Mouse (Mus musculus) kidney, adult 8-10 months (tissue): ENCODE data around the gene Car7.
A peak's percentile ranks its signal among the peaks of the same experiment; 100 is the strongest.

ENCODE experiments used
- DNase-seq, 2 experiments: peaks; one replicate each; pipeline ENCODE4 v3.0.0; 2022

The Car7 gene

DNA sequence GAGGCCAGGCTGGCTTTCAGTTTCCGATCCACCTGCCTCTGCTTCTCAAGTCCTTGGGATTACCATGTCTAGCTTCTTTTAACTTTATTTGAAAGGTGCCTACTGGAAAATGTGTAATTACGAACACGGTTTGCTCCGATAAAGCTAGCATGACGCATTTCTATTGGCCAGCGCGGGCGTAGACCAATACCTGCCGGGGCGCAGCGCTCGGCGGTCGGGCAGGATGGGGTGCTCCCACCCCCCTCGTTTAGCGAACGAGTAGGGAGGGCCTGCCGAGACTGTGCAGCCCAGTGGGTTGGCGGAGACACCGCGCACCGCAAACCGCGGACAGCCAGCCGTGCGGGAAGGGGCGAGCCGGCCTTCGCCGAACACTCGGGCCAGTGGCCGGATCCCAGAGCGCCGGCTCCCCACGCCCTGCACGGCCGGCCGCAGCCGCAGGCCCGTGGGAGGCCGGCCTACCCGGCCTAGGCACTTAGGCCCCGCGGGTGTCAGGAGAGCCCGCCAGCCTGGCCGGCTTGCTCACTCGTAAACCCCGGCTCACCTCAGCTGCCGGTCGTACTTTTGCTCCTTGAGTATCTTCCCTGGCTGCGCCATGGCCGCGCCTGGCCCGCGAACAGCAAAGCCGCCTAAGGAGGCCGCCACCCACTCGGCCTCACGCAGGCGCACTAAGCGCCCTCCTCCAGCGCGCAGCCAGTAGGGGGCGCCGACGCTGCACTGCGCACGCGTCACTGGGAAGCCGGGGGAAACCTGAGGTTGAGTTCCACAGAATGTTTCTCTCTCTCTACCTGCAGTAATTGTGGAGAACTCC, at the start of gene Car7, which contains the start of gene Nae1:
Gene Car7, plus strand, starts transcription at position 719 of the 808 bp plus-strand sequence.
Gene Nae1, minus strand, starts transcription at position 667 of the 808 bp plus-strand sequence.
- DNase-seq, result peak; percentile 91 to 95

DNA sequence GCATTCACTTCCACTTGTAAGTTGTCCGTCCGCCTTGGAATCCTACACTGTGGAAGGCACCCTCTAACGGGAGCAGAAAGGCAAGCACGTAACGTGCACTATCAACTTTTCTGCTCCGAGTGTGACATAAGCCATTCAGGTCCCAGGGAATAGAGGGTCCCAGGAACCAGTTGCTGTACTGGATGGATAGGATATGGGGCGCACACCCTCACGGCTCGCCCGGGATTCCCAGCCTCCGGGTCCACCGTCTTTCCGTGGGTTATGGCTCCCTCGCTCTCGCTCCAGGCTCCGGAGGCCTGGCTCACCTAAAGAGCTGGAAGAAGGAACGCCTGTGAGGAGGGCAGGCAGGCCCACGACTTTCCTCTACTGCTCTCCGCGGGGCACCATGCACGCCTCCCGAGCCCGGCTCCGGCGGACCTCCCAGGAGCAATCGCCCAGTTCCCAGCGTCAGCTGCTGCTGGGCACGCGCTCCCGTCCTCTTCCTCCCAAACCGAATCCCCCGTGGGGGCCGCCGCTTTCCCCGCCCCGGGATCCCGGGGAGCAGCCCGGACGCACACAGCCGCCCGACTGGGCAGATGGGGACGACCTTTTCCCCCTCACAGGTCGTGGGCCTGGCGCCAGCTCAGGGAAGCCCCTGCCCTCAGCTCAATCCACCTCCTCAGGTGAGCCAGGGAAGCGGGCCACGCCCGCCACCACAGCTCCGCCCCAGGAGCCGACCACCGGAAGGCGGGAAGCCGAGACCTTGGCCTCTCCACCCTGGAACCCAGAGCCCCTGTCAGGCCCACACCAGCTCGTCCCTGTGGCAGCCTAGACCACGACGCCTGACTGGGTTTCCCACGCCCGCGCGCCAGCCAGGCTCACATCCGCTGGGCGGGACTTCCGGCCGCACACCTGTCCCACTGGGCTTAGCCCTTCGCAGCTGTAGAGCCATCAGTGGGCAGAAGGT, 25.2 kb upstream of the Car7 start, which contains the start of gene Terb1:
Gene Terb1, minus strand, starts transcription at position 850 of the 946 bp plus-strand sequence.
- DNase-seq, result peak; percentile 33 to 37

DNA sequence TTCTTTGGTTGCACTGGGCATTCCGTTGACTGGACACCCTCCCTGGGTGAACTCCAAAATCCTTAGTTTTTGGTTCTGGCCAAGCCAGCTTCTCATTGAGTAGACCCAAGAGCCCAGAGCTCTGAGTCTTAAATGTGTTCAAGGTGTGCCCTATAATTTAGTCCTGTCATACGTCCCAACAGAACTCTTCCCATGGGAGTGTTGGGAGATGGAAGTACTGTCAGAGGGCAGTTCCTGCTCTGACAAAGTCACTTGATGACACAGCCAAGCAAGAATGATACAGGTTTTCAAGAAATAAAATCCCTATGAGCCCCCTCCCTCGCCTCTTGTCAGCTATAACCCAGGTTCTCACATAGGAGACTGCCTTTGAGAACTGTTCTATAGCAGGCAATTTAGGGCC, 24.4 kb upstream of the Car7 start:
- DNase-seq, result no peak

DNA sequence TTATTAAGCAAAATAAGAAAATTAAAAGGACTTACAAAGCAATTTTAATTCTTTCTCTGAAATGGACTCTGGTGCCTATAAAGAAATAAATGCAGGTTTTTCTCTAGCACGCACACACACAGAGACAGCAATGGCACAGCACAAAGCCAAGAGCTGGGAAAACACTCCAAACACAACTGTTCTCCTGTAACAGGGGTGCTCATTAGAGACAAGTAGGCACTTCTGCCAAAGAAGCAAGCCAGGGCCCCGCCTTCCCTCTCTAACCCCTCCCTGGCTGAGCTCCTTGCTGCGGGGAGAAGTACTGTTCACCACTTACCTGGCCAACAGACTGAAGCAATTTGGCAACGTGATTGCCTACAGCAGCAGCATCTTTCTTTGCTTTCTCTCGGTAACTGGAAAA, 16.6 kb upstream of the Car7 start:
- no peak for DNase-seq

DNA sequence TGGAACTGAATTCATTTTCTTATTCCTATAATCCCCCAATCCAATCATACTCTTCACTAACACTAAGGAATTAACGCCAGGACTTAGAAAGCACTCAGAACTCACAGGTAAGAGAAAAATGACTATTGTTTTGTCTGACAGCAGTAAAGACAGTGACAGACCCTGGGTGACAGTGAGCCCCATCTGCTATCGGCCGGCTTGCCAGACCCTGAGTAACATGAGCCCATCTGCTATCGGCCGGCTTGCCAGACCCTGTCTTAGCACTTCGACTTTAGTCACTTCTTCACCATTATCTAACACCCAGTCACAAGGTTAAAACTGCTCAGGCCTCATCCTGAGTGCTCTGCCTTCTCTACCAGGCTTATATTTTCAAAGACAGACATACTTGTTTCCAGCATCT, 4.8 kb upstream of the Car7 start:
- DNase-seq, result no peak

DNA sequence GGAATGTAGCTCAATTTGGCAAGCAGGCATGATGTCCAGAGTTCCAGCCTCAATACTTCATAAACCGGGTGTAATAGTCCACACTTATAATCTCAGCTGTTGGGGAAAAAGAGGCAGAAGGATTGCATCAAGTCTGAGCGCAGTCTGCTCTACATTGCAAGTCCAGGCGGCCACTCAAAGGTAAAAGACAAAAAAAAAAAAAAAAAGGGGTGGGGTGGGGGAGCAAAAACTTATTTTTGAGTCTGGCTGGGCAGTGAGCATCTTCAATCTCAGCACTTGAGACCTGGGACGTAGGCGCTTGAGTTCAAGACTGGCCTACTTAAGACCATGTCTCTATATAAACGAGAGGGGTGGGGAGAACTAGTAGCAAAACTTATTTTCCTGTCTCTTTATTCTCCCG, 938 bp upstream of the Car7 start:
- DNase-seq, result no peak

DNA sequence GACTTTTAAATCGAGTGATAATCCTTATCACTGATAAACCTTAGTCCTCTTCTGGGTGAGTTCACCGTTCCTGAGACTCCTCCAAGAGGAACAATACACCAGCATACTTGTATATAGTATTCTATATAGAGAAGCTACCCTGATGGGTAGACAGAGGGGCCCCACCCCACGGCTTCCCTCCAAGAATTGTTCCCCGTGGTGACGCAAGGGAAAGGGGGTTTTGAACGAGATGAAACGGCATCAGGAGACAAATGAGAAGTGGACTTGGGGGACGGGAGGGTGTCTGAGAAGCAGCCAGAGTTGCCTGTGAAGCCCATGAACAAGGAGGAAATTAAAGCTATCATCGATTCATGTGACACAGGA, 271 bp downstream of the Car7 start:
- no peak for DNase-seq

DNA sequence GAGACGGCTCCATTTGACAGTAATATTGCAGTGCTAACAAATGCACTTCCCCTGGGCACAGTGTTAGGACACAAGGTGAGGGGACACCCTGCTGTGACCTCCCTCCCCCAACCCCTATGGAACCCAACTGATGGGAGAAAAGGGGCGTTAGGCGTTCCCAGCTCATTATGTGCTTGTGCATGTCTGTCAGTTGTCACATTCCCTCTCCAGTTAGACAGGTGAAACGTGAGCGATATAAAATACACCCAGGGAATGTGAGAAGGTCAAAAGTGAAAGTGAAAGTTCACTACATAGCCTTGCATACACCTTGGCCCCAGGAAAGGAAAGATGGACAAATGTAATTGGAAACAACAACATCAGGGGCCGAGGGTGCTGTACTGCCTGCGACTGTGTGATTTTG, 889 bp downstream of the Car7 start:
- no peak for DNase-seq

DNA sequence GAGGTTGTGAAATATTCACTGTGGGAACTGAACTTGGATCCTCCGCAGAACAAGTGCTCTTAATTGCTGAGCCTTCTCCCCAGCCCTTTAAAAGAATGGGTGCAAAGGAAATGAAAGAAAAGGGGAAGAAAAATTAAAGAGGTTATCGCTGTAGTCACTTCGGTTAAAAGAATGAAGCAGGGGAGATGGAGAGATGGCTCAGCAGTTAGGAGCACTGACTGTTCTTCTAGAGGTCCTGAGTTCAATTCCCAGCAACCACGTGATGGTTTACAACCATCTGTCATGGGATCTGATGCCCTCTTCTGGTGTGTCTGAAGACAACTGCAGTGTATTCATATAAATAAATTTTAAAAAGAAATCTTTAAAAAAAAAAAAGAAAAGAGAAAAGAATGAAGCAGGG, 1.5 kb downstream of the Car7 start:
- no peak for DNase-seq

DNA sequence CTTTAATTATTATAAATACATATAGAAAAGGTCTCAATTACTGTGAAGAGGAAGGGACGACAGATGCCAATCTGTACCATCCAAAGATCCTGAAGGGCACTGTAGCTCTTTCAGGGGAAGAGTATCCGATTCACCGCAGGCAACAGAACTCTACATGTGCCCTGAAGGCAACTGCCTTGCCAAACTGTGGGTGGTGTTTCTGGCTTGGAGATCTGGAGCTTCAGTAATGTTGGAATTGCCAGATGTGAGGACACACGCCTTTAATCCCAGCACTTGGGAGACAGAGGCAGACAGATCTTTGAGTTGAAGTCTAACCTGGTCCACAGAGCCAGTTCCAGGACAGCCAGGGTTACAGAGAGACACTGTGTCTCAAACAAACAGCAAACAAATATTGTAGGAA, 4.4 kb downstream of the Car7 start:
- no peak for DNase-seq

DNA sequence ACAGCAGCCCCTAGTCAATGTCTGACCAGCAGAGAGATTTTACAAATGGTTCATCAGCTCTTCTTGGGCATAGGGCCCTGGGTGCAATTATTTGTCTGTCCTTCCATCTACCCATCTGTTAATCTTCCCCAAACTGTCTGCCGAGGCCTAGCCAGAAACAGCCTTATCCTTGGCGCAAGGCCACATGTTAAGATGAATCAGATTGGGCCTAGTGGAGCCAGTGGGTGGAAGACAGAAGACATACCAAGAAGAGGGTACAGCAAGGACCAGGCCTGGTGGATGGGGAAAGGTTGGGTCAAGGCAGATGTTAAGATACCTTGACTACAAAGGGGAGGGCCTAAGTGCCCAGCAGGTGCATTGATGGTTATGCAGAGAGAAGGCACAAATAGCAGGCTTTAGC, 5.1 kb downstream of the Car7 start:
- DNase-seq, result no peak

DNA sequence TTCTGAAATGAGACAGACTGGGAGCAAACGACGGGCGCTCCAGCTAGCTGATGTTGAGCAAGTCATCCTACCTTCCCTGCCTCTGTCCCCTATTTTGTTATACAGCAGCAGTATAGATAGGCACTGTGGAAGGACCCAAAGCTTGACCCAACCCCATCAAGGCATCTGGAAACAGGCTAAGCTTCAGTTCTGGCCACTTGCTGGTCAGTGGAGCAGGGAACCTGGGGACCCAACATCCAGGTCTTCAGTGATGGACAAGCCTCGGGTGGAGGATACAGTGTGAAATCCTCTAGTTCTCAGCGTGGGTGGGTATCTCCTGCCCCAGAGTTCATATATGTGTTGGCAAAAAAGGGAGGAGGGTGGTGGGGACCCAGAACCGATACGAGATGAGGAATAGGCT, 5.7 kb downstream of the Car7 start:
- DNase-seq, result no peak

DNA sequence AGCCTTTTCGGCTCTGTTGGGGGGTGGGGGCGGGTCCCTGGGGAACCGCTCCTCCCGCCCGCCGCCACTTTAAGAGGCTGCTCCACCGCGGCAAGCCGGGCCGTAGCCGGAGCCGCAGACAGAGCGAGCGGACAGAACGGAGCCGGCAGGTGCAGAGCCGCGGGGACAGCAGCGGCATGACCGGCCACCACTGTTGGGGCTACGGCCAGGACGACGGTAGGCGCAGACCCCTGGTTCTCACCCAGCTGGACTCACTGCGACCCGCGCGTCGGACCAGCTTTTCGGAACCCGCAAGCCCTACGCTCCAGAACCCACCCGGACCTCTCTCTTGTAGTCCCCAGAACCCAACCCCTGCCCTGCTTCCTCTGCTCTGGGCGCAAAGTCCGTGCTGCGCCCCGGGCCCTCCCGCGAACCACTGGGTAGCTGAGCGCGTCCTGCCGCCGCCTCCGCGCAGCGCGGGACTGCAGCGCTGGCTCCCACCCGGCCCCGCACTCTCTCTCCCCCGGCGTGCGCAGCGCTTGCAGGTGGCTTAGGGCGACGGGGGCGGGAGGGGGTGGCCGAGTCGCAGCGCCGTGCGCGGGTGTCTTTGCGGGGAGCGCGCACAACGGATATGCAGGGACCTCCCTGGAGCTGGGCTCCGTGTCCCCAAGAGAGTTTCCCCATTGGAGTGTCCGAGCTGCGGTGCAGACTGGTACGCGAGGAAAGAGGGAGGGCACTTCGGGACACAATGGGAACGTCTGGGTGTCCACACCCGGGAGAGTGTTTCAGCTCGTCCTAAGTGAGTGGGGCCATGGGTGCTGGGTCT, 6.4 kb downstream of the Car7 start:
- no peak for DNase-seq

DNA sequence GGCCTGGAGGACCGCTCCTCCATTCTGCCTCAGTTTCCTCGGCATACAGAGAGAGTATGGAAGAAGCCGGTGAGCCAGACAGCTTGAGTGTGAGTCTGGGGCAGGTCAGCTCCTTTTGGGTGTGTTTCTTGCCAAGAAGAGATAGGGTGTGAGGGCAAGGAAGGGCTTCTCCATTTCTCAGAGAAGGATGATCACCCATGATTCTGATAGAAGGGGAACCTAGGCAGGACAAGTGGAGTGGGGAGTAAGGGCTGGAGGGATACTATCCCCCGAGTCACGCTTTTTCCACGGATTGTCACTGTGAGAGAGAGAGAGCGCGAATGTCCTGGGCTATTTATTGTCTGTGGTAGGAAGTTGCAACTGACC, 7.0 kb downstream of the Car7 start:
- DNase-seq, result no peak

DNA sequence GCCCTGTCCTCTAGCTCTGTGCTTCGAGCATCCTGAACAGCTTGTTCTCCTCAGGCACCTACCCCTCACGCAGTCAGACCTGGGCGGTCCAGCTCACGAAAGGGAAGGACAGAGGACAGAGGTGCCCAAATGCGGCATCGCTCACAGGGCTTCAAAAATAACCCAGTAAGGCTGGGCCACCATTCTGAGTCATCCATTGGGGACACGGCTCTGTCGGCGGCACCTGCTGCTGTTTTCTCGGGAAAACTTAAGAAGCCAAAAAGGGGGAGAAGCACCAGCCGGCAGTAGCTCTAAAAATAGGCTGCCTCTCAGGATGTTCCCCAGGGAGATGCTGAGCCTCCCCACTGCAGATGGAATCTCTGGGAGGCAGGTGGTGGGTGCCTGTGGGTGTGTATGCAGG, 7.7 kb downstream of the Car7 start:
- no peak for DNase-seq

DNA sequence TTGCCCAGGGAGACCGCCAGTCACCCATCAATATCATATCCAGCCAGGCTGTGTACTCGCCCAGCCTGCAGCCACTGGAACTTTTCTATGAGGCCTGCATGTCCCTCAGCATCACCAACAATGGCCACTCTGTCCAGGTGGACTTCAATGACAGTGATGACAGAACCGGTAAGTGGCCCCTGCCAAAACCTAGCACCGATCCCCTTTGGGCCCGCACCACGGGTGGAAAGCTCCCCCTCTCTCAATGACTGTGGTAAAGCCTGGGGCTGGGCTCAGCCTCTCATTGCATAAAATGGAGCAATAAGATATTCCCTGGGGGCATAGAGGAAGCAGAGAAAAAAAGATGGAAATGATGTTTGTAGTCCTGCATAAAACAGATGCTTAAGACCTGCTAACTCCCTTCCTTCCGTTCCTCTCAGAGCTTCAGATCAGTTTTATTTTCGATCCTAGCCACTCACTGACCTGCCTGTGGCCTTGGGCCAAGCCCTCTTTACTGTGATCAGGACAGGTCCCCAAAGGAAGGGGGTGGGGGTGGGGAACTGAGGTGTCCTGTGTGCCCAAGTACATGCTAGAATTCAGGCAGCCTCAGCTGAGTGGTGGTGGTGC, 9.1 kb downstream of the Car7 start:
- DNase-seq, result no peak

DNA sequence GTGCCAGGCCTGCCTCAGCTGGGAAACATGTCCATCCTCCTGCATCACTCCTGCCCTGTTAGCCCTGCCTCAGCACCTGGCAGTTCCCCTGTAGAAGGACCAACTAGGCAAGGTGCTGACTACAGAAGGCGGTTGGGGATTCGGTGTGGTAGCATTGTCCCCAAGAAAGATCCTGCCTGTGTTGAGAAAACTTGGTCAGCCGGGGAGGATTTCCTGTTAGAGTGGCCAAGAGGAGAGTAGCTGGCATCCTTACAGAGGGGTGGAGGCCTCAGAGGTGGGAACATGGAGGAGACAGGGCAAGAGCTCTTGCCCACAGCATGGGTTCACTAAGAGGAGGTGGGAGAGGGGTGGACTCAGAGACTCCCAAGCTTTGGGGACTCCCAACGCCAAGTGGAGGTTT, 20.7 kb downstream of the Car7 start:
- DNase-seq, result no peak

DNA sequence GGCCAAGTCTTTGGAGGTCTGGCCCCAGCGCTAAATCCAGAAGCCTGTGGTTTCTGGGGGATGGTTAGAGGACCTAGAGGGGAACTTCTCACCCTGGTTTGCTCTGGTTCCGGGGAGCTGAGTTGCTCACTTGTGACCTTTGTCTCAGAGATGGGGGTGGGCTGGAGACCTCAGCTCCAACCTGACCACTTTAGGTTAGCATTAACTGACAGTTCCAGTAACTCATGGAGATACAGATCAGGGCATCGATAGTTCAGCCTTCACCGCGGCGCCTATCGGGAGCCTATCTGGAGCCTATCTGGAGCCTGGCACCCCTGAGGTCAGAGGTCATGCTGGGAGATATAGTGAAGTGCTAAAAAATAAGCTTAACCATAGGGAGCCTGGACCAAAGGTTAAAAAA, 22.7 kb downstream of the Car7 start:
- no peak for DNase-seq

DNA sequence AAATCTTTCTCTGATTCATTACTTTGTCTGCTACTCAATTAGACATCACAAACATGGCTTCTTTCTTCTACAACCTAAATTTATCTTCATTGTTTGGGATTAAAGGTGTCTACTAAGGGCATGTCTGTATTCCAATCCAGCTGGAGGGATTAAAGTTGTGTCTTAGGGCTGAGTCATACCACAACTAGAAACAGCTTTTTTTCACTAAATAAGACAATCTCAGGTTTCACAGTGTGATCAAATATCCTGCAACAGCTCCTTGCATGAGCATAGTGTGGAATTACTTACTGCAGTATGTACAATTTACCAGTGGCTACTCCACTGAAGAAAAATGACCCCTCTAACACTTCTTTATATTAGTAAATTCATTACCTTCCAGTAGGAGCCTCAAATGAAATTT, 26.2 kb downstream of the Car7 start:
- DNase-seq, result no peak

DNA sequence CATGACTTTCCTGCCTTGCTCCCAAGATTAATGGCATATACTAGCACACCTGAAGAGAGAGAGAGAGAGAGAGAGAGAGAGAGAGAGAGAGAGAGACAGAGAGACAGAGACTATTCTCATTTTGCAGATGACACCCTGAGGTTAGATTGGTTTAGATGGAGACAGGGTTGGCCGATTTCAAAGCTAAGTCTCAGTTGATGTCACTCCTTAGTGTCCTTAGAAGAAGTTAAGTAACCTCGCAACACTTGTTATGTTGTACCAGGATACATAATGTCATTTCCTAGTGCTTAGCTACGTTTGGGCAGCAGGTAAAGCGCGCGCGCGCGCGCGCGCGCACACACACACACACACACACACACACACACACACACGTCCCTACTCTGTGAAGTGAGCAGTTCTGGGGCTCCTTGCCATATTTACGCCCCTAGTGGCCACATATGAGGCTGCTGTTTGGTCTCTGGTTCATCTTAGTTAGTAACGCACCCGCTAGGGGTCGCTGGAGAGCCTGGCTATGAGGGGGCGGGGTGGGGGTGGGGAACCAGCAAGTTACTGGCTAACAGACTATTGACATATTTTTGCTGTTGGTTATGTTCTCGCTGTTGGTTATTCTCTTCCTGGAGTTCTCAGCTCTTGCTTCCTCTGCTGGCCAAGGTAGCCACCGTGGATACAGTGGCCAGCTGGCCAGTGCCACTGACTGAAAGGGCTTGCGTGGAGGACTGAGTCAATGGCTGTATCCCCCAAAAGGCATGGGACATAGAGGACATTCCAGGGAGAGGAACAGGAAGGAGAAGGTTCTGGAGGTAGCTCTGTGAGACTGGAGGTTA, 30.4 kb downstream of the Car7 start:
- peak; percentile 84 to 92 for DNase-seq

DNA sequence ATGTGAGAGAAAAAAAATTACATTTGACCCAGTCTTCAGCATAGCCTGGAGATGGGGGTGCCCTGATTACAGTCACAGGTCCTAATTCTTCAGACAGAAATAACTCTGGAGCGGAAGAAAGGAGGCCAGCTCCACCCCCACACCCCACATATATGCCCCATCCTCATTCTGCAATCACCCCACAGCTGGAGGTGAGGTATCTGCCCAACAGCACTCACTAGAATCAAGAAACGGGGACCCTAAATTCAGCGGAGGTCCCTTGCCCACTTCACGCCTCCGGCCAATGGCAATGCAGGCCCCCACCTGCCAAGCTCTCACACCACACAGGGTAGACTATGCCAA, 30.9 kb downstream of the Car7 start:
- no peak for DNase-seq

DNA sequence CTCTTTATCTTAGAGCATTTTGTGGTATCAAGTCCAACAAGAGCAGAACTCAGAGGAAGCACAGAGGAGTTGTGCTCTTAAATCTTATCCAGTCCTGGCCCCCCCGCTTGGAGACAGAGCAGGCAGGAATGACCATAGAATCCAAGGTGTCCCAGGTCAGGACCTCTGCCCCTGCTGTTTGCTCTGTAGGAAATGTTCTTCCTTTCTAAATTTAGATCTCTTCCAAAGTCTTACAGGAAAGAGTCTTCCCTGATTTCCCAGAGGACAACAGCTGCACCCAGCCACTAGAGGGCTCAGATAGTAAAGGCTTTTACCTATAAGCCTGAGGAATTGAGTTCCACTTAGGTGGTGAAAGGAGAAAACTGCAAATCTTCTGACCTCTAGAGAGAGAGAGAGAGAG, 35.1 kb downstream of the Car7 start:
- peak; percentile 67 to 69 for DNase-seq
